Comparison of ENCODE assay signal across 11 mouse cellular contexts in the genomic region with DNA sequence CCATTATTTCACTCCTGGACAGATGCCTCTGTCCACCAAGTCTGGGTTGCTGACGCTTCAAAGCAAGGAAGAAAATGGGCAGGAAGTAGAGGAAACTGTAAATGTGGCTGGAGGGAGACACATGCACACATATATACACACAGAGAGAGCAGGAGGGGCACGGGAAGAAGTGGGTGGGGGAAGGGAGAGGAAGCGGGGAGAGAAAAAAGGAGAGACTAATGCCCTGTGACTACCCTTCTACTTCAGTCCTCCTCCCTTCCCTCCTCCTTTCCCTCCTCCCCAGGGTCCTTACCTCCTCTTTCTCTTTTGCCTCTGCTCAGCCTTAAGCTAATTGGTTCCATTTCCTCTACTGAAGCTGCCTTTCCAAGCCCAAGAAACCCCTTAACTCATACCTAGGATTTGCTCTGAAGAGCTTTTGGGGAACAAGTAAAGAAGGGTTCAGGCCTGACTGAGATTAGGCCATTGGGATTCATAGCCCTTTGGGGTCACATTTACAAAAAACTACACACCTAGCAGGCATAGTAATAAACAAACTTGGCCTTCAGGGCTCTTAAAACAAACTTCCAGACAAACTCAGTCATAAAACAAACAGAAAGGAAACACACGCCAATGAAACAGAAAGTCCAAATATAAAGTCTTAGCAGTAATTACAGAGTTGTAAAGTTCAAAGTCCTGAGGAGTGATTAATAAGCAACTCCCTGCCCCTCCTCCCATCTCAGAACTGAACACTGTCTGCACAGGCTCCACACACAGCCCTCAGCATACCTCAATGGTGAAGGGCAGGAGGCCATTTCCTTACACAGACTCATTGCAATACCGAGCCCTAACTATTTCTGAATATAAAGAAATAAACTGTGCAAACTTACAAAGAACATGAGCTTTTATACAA. TPM values are rescaled to one million over a fixed set of nuclear protein-coding genes. Genes with fewer than 3 reads are reported as not detected.
A peak's percentile ranks its signal among the peaks of the same experiment; 100 is the strongest.
DNase-seq lines count a peak whose midpoint lies in the region; ATAC-seq and TF ChIP-seq lines count a peak whose summit lies in the region.
"Had no signal": no experiment of that assay in that cellular context is flagged by ENCODE, and none has a peak within 500 bp of the region (broad histone marks: within the 10 kb centered on the region; RNA-seq: fewer than 3 reads in every experiment).

No protein-coding gene starts in this region.

- H3K36me3 ChIP-seq in lung, embryonic 16.5 days (ENCODE audit: control insufficient read depth, insufficient read depth, low read length): no peaks in the 10 kb centered on the region
- H3K36me3 ChIP-seq in lung, postnatal 0 days (ENCODE audit: insufficient read depth, low read length): no peaks in the 10 kb centered on the region
- no peaks in the 10 kb centered on the region for H3K36me3 ChIP-seq in intestine, embryonic 14.5 days (ENCODE audit: control insufficient read depth, insufficient read depth, low read length)
- H3K36me3 ChIP-seq in stomach, embryonic 16.5 days (ENCODE audit: control insufficient read depth, insufficient read depth, low read length): no peaks in the 10 kb centered on the region

- H3K4me2 ChIP-seq in lung, embryonic 16.5 days (ENCODE audit: low read depth, low read length): no peak overlapping the region
- no peak overlapping the region for H3K4me2 ChIP-seq in lung, postnatal 0 days (replicated peaks; ENCODE audit: low read depth, low read length)
- no peak overlapping the region for H3K4me2 ChIP-seq in intestine, embryonic 14.5 days (ENCODE audit: low read length)
- H3K4me2 ChIP-seq in stomach, embryonic 16.5 days (ENCODE audit: low read depth, low read length): no peak overlapping the region

- no peak overlapping the region for H3K9ac ChIP-seq in lung, embryonic 16.5 days (ENCODE audit: low read length)
- H3K9ac ChIP-seq in lung, postnatal 0 days (replicated peaks; ENCODE audit: low read depth): no peak overlapping the region
- H3K9ac ChIP-seq in intestine, embryonic 14.5 days (ENCODE audit: low read length): no peak overlapping the region
- H3K9ac ChIP-seq in stomach, embryonic 16.5 days (ENCODE audit: low read length): no peak overlapping the region

- no peaks in the 10 kb centered on the region for H3K27me3 ChIP-seq in lung, embryonic 16.5 days (ENCODE audit: control insufficient read depth, insufficient read depth, low read depth, low read length)
- H3K27me3 ChIP-seq in lung, postnatal 0 days (replicated peaks; ENCODE audit: insufficient read depth, low read length): no peaks in the 10 kb centered on the region
- no peaks in the 10 kb centered on the region for H3K27me3 ChIP-seq in intestine, embryonic 14.5 days (replicated peaks; ENCODE audit: control insufficient read depth, insufficient read depth, low read length)
- no peaks in the 10 kb centered on the region for H3K27me3 ChIP-seq in stomach, embryonic 16.5 days (ENCODE audit: control insufficient read depth, insufficient read depth, low read length)
- H3K27me3 ChIP-seq: CH12.LX had no signal

- no peaks in the 10 kb centered on the region for H3K9me3 ChIP-seq in lung, embryonic 16.5 days (ENCODE audit: control insufficient read depth, low read length)
- H3K9me3 ChIP-seq in lung, postnatal 0 days (ENCODE audit: low read length): no peaks in the 10 kb centered on the region
- no peaks in the 10 kb centered on the region for H3K9me3 ChIP-seq in intestine, embryonic 14.5 days (ENCODE audit: control insufficient read depth, low read length)
- no peaks in the 10 kb centered on the region for H3K9me3 ChIP-seq in stomach, embryonic 16.5 days (replicated peaks; ENCODE audit: control insufficient read depth, low read length)

- no peak for TF ChIP-seq EP300 in lung, postnatal 0 days (IDR thresholded peaks at IDR 0.05)

- no peak for DNase-seq in lung, postnatal 0 days (ENCODE audit: low spot score)
- DNase-seq in intestine, embryonic 14.5 days (ENCODE audit: low spot score): no peak
- DNase-seq in kidney, postnatal 14 days: peak; percentile 80
- no peak for DNase-seq in heart, adult 18-20 months
- no peak for DNase-seq in layer of hippocampus, postnatal 25 days (ENCODE audit: extremely low spot score in 1 of 2, low spot score in 1 of 2)
- DNase-seq in spleen, adult 12 weeks (ENCODE audit: low spot score): no peak
- DNase-seq: layer of hippocampus, adult 9-11 months had no signal

- H3K27ac ChIP-seq in lung, embryonic 16.5 days (ENCODE audit: low read length): peak overlapping the region; percentile 45
- no peak overlapping the region for H3K27ac ChIP-seq in lung, postnatal 0 days (ENCODE audit: low read length)
- peak overlapping the region; percentile 63 for H3K27ac ChIP-seq in intestine, embryonic 14.5 days (ENCODE audit: low read depth)
- peak overlapping the region; percentile 81 for H3K27ac ChIP-seq in stomach, embryonic 16.5 days (ENCODE audit: low read length)
- H3K27ac ChIP-seq: macrophage had no signal

- H3K4me3 ChIP-seq in lung, embryonic 16.5 days (ENCODE audit: low read length): no peak overlapping the region
- H3K4me3 ChIP-seq in lung, postnatal 0 days (ENCODE audit: low read depth, low read length): no peak overlapping the region
- H3K4me3 ChIP-seq in intestine, embryonic 14.5 days (ENCODE audit: low read depth, low read length): no peak overlapping the region
- H3K4me3 ChIP-seq in stomach, embryonic 16.5 days (replicated peaks; ENCODE audit: low read length): no peak overlapping the region

- peak; percentile 42 for ATAC-seq in lung, embryonic 16.5 days (ENCODE audit: low read depth)
- ATAC-seq in lung, postnatal 0 days: no peak; the same call in 1 of the 2 replicates
- ATAC-seq in intestine, embryonic 14.5 days (replicated peaks; ENCODE audit: low FRiP score, low TSS enrichment, low read depth): peak; percentile 92
- ATAC-seq in stomach, embryonic 16.5 days (ENCODE audit: insufficient read depth, low FRiP score): peak; percentile 92

- 33% methylated on average over 5 of the region's 5 CpGs for WGBS in lung, embryonic 16.5 days
- WGBS in lung, postnatal 0 days: 35% methylated on average over 5 of the region's 5 CpGs
- 13% methylated on average over 5 of the region's 5 CpGs for WGBS in intestine, embryonic 14.5 days
- WGBS in stomach, embryonic 16.5 days: 21% methylated on average over 4 of the region's 5 CpGs

- H3K4me1 ChIP-seq in lung, embryonic 16.5 days (replicated peaks; ENCODE audit: control insufficient read depth, insufficient read depth, low read length): peaks cover 17% of the 10 kb centered on the region
- H3K4me1 ChIP-seq in lung, postnatal 0 days (ENCODE audit: insufficient read depth, low read depth, low read length): peaks cover 10% of the 10 kb centered on the region; the same call in 1 of the 2 replicates
- H3K4me1 ChIP-seq in intestine, embryonic 14.5 days (replicated peaks; ENCODE audit: control insufficient read depth, insufficient read depth, low read length): peaks cover 31% of the 10 kb centered on the region
- peaks cover 9% of the 10 kb centered on the region for H3K4me1 ChIP-seq in stomach, embryonic 16.5 days (ENCODE audit: control insufficient read depth, insufficient read depth, low read length)

- no peak for TF ChIP-seq CTCF in lung, postnatal 0 days (IDR thresholded peaks at IDR 0.05)

RNA-seq across cellular contexts. Expression of gene Tlnrd1, which starts 36.7 kb away (rescaled TPM):
- polyA plus RNA-seq in lung, embryonic 16.5 days (2015; fragmentation: Nextera tagmentation; extraction: Ambion mirVana): 10.4 and 10.5 TPM in 2 replicates
- polyA plus RNA-seq in lung, postnatal 0 days (2015; fragmentation: Nextera tagmentation; extraction: Ambion mirVana): 18.9 and 22.5 TPM in 2 replicates
- polyA plus RNA-seq in intestine, embryonic 14.5 days (2014; fragmentation: Nextera tagmentation; extraction: Ambion mirVana): 13.0 and 17.0 TPM in 2 replicates
- 3.6 and 4.7 TPM in 2 replicates for polyA plus RNA-seq in stomach, embryonic 16.5 days (2015; fragmentation: Nextera tagmentation; extraction: Ambion mirVana)
- total RNA-seq in heart, adult 18-20 months (2021): 1 to 10 TPM; 8.3 TPM
- total RNA-seq in layer of hippocampus, postnatal 25 days (2021): 10 to 100 TPM; 20.0 to 21.4 TPM

RNA-seq across cellular contexts. Expression of gene Mesd, which starts 36.8 kb away (rescaled TPM):
- polyA plus RNA-seq in lung, embryonic 16.5 days (2015; fragmentation: Nextera tagmentation; extraction: Ambion mirVana): 118 and 132 TPM in 2 replicates
- polyA plus RNA-seq in lung, postnatal 0 days (2015; fragmentation: Nextera tagmentation; extraction: Ambion mirVana): 97.9 and 104 TPM in 2 replicates
- 84.5 and 96.8 TPM in 2 replicates for polyA plus RNA-seq in intestine, embryonic 14.5 days (2014; fragmentation: Nextera tagmentation; extraction: Ambion mirVana)
- 85.6 and 93.5 TPM in 2 replicates for polyA plus RNA-seq in stomach, embryonic 16.5 days (2015; fragmentation: Nextera tagmentation; extraction: Ambion mirVana)
- 10 to 100 TPM; 49.3 to 54.9 TPM for total RNA-seq in heart, adult 18-20 months (2021)
- 10 to 100 TPM; 56.5 to 63.2 TPM for total RNA-seq in layer of hippocampus, postnatal 25 days (2021)

RNA-seq across cellular contexts. Expression of gene Cfap161, which starts 52.8 kb away (rescaled TPM):
- 7.4 and 8.4 TPM in 2 replicates for polyA plus RNA-seq in lung, embryonic 16.5 days (2015; fragmentation: Nextera tagmentation; extraction: Ambion mirVana)
- 6.8 and 10.4 TPM in 2 replicates for polyA plus RNA-seq in lung, postnatal 0 days (2015; fragmentation: Nextera tagmentation; extraction: Ambion mirVana)
- polyA plus RNA-seq in intestine, embryonic 14.5 days (2014; fragmentation: Nextera tagmentation; extraction: Ambion mirVana): 0.17 and 0.45 TPM in 2 replicates
- polyA plus RNA-seq in stomach, embryonic 16.5 days (2015; fragmentation: Nextera tagmentation; extraction: Ambion mirVana): 0.44 TPM in 1 of 2 replicates, not detected in the other
- total RNA-seq in heart, adult 18-20 months (2021): not detected
- under 1 TPM; 0.86 to 0.87 TPM for total RNA-seq in layer of hippocampus, postnatal 25 days (2021)
